Mouse (Mus musculus): ENCODE data around the gene Fam204a. TPM values are rescaled to one million over a fixed set of nuclear protein-coding genes. Genes with fewer than 3 reads are reported as not detected.
A peak's percentile ranks its signal among the peaks of the same experiment; 100 is the strongest.

The Fam204a gene
- total RNA-seq, 2 experiments from 2014 or later: 27.0 to 34.3 TPM

DNA sequence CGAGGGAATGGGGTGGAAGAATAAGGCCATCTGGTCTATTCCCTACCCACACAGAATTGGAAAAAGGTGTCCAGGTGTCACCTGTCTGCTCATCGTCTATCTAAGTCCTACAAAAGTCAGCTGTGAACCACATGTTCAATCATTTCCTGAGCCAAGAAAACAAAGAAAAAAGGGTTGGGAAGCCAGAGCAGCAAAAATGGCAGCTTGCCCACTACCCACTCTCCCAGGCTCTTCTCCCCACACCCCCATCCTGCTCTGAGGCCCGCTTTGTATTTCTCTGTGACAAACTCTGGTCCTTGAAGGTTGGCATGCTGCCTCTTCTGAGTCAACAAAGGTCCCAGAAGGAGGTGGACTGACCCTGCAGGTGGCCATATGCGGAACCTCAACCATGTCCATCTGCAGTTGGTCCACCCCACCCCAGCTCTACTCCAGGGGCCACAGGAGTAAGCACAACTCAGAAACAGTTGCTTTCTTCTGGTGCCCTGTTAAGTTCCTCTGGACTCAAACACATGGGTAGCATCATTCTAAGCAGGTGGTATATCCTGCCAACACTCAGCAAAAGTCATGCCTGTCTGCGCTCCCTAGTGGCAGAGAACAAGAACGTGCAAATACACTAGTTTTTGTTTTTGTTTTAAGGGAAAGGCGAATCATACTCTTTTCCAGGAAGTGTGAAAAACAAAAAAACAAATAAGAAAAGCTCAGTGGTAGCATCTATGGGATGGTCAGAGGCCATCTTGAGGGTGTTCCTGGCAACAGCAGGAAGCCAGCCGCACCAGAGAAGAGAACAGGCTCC is 47.5 kb downstream of the Fam204a start:
- DNase-seq (ENCODE audit: low spot score in 2 of 2): peak in 1 of 2 experiments; percentile 17

DNA sequence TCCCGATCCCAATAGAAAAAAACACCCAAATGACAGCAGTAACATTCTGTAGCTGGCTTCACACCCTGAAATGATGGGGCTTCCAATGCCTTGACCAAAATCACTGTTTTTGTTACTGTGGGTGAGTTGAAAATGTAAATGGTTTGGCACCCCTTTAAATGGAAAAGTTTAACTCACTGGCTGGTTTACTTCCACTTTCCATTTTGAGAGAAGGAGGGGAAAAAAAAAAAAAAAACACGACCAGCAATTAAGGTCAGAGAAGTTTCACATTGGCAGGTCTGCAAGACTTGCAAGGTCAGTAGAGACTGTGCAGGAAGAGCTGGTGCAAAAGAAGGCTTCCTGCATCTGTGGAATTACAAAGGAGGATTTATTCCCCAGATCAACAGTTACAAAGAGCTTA is 61.1 kb downstream of the Fam204a start:
- no peak for DNase-seq (ENCODE audit: low spot score in 2 of 2)

DNA sequence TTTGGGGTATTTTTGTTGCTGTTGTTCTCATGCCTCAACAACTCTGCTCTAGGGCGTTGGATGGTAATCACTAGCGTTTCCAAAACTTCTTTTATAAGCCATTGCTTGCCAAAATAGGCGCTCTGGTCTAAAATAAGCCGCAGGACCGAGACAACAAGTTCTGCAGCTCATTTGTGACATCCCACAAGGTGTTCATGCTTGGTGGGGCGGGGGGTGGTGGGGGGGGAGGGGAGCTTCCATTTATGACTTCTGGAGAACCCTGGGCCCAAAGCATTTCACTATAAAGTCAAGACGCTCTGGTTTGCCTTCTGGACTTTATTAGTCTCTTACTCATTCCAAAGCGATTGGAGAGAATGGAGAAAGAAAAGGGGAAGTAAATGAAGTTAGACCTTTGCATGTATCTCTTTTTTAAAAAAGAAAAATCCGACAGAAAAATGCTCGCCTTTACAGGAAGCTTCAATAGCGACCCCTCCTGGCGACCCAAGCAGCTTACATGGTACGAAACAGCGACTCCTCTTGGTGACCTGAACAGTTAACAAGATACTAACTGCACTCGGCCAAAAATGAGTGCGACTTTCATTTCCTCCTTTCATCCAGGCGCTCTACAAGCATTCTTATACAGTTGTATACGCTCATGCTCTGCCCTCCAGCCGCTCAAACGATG is 65.8 kb downstream of the Fam204a start:
- DNase-seq (ENCODE audit: low spot score in 2 of 2): peak in 1 of 2 experiments; percentile 35

DNA sequence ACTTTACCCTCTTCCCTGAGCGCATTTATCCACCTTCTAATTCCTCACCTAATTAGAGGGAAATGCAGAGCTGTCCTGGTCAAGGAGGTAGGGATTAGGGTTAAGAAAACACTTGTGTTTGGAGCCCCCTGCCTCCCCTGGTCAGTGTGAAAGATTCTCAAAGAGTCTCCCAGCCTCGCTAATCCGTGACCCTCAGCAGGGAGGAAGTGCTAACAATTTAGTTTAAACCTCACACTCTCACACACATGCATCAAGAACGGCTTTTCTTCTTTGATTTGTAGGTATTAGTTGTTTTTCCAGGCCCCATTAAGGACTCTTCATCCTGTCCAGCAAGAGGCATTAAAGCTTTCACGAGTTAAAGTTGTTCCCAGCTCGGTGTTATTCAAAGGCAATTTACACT is 66.7 kb downstream of the Fam204a start:
- no peak for DNase-seq (ENCODE audit: low spot score in 2 of 2)

DNA sequence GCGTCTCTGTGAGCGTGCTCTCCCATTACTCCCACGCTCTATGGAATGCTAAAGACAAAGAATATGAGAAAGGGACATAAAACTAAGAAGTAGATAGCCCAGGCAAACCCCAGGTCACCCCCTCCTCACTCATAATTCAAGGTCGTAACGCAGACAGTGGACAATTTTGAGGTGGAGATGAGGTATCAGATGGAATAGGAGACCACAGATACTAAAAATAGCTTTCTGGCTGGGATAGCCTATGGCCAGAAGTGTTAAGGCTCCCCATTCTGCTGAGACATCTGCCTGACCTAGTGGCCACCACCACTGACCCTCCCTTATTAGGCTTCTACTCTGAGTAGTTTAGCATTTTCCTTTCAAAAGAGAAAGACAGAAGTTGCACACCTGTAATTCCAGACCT is 71.2 kb downstream of the Fam204a start:
- no peak for DNase-seq (ENCODE audit: low spot score in 2 of 2)

DNA sequence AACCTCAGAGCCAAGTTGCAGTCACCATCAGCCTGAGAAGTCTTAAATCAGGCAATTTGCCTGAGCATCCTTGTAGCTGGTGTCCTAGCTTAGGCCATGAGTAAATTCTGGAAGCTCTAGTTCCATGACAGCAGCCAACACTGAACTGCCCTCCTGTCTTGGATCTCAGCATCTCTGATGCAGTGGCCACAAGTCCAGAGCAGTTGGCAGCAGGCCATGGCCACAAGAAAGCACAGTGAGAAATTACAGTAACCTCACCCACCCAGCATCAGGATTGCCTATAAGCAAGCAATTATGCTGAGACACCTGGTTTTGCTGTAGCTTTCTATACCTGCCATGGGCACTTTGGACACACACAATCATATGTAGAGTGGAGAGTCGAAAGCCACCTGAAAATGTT is 73.4 kb downstream of the Fam204a start:
- no peak for DNase-seq (ENCODE audit: low spot score in 2 of 2)

DNA sequence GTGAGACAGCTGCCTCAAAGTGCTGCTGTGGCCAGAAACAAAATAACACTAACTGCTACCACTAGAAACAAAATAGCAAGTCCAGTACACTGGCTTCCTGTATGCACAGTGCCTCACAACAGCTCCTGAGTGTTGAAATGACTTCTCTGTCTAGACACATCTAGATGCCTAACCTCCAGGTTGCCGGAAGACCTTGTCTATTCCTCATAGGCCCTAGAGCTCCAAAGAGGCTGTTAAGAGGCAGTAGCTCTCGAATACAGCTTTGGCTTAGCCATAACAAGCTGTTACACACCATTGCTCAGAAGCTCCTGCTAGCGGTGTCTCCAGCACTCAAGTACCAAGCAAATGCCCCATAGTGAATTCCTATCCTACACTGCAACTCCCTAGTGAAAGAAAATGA is 76.4 kb downstream of the Fam204a start:
- no peak for DNase-seq (ENCODE audit: low spot score in 2 of 2)

DNA sequence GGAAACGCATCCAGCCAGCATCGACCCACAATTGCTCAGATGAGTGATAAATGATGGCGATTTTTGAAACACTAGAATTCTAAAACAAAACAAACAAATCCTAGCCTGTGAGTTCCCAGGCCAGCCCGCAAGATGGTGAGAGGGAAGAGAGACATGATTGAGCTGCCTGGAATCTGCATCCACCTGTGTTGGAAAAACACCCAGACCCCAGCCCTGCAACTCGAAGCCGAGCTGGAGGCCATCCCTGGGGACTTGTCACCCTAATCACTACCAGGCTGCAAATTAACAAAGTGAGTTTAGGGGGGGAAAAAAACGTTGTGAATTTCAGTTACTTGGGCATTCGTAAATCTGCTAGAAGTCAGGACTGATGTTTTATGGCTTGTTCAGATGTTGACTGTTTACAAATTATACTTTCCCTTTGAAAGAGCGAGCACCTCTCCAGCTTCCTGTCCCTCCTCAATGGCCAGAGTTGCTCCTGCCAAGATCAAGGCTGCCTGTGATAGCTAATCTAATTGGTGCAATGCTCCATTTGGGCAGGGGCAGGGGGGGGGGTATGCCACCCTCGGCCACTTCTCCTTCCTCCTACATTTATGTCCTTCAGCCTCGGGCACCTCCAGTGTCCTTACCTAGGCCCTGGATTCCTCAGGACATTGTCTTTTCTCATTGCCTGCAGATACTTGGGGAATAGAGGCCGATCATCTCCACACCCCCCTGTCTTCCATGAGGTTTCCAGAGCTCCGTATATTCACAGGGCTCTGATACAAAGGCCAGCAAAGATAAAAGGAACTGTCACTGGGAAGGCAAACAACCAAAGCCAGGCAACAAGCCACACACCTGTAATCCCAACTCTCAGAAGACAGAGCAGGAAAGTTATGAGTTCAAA is 77.2 kb downstream of the Fam204a start:
- DNase-seq (ENCODE audit: low spot score in 2 of 2): no peak

Other genes with a start within 250 kb of the Fam204a start
- gene Prlhr, start 241.6 kb upstream of the Fam204a start, total RNA-seq (2021): under 1 TPM in 1 of 2 experiments, not detected in 1; 0.28 TPM